Mouse (Mus musculus) midbrain, embryonic 14.5 days (tissue): ENCODE data around the gene Gfap. TPM values are rescaled to one million over a fixed set of nuclear protein-coding genes. Genes with fewer than 3 reads are reported as not detected.

Experiments
- ATAC-seq: fragments of 200-750 bp; cut with Nextera tagmentation; 2 replicates; pipeline ENCODE4 v1.8.0; 2017; ENCODE audit warnings: moderate number of reproducible peaks, moderate library complexity; ENCODE audit not compliant: low FRiP score, low TSS enrichment
- DNase-seq: peaks from one replicate; pipeline ENCODE4 v3.0.0-alpha.2; 2015
- H3K27ac ChIP-seq: fragments of 300-500 bp; sonication (generic); replicated peaks from 2 replicates; pipeline ENCODE4 v1.5.1; 2014; ENCODE audit warnings: mild to moderate bottlenecking, low read depth, low read length, moderate library complexity
- H3K27me3 ChIP-seq: fragments of 300-500 bp; sonication (generic); 2 replicates; pipeline ENCODE4 v1.6.1; 2014; ENCODE audit warnings: low read length, control low read depth, mixed read lengths; ENCODE audit not compliant: control insufficient read depth, insufficient read depth
- H3K36me3 ChIP-seq: fragments of 300-500 bp; sonication (generic); 2 replicates; pipeline ENCODE4 v1.6.1; 2014; ENCODE audit warnings: low read length, control low read depth; ENCODE audit not compliant: control insufficient read depth, insufficient read depth
- H3K4me1 ChIP-seq: fragments of 300-500 bp; sonication (generic); 2 replicates; pipeline ENCODE4 v1.6.1; 2014; ENCODE audit warnings: mild to moderate bottlenecking, antibody characterized with exemption, low read length, control low read depth; ENCODE audit not compliant: control insufficient read depth, insufficient read depth
- H3K4me2 ChIP-seq: fragments of 300-500 bp; sonication (generic); 2 replicates; pipeline ENCODE4 v1.6.1; 2014; ENCODE audit warnings: mild to moderate bottlenecking, low read length, moderate library complexity
- H3K4me3 ChIP-seq: fragments of 300-500 bp; sonication (generic); replicated peaks from 2 replicates; pipeline ENCODE4 v1.5.1; 2014; ENCODE audit warnings: low read depth, low read length
- H3K9ac ChIP-seq: fragments of 300-500 bp; sonication (generic); replicated peaks from 2 replicates; pipeline ENCODE4 v1.6.1; 2014; ENCODE audit warnings: mild to moderate bottlenecking, low read length, moderate library complexity
- H3K9me3 ChIP-seq: fragments of 300-500 bp; sonication (generic); 2 replicates; pipeline ENCODE4 v1.6.1; 2016; ENCODE audit warnings: low read length, control low read depth, mixed read lengths; ENCODE audit not compliant: control insufficient read depth
- WGBS: fragments of 180-500 bp; shearing (Covaris S2); extraction: QIAGEN DNeasy Blood & Tissue Kit; methylation state at CpG from one replicate; pipeline ENCODE4 v1.1.7; 2014; 5-methylcytosine and 5-hydroxymethylcytosine counted together
- polyA plus RNA-seq: library from polyadenylated mRNA; unstranded; fragments of >200 nt; fragmentation: Nextera tagmentation; extraction: Ambion mirVana; gene quantifications from 2 replicates; pipeline ENCODE4 v1.2.1, GENCODE M21; 2014

Gfap gene
- polyA plus RNA-seq, 1 experiment from 2014 or later, result 0.26 TPM

GRCm38 (mm10) chr11:102837385-102837784, 63.3 kb downstream of the Gfap start:
- Histone ChIP-seq H3K36me3 (peaks cover 58% of the 10 kb centered on the region), H3K9me3 (no peaks in the 10 kb centered on the region), H3K4me3 (no peak overlapping the region), H3K4me1 (no peaks in the 10 kb centered on the region), H3K27ac (0 out of 2 replicates have a peak overlapping the region, but pooled peaks have one; percentile 13), H3K9ac (no peak overlapping the region), H3K27me3 (no peaks in the 10 kb centered on the region), H3K4me2 (no peak overlapping the region)
- ATAC-seq (no peak), DNase-seq (no peak)
- WGBS, result 89% methylated on average over 1 of the region's 1 CpGs

Other genes with a start within 250 kb of the Gfap start
- 0.12 TPM in 1 of 2 replicates, not detected in the other for gene Meioc, start 237.2 kb downstream of the Gfap start, polyA plus RNA-seq
- gene Ccdc43, start 203.1 kb downstream of the Gfap start, polyA plus RNA-seq, result 38.8 and 42.4 TPM in 2 replicates
- gene Adam11, start 139.5 kb downstream of the Gfap start, polyA plus RNA-seq, result 18.2 and 24.1 TPM in 2 replicates
- gene Gjc1, start 81.2 kb downstream of the Gfap start, polyA plus RNA-seq, result 32.0 and 33.9 TPM in 2 replicates
- gene Higd1b, start 65.1 kb downstream of the Gfap start, polyA plus RNA-seq, result 5.4 and 9.6 TPM in 2 replicates
- gene Eftud2, start 19.9 kb downstream of the Gfap start, polyA plus RNA-seq, result 111 and 150 TPM in 2 replicates
- 2.1 and 2.4 TPM in 2 replicates for gene Ccdc103, start 19.7 kb downstream of the Gfap start, polyA plus RNA-seq
- not detected in 2 replicates for gene Fam187a, start 15.7 kb downstream of the Gfap start, polyA plus RNA-seq
- gene Kif18b, start 24.2 kb upstream of the Gfap start, polyA plus RNA-seq, result 1.9 TPM in 2 replicates
- gene C1ql1, start 45.8 kb upstream of the Gfap start, polyA plus RNA-seq, result 14.3 and 18.8 TPM in 2 replicates
- gene Nmt1, start 127.3 kb upstream of the Gfap start, polyA plus RNA-seq, result 30.7 and 38.0 TPM in 2 replicates
- gene Dcakd, start 127.4 kb upstream of the Gfap start, polyA plus RNA-seq, result 183 and 209 TPM in 2 replicates
- 0.92 and 1.8 TPM in 2 replicates for gene Plcd3, start 200.7 kb upstream of the Gfap start, polyA plus RNA-seq
- 8.0 and 8.4 TPM in 2 replicates for gene Acbd4, start 200.8 kb upstream of the Gfap start, polyA plus RNA-seq
- 3.9 and 5.9 TPM in 2 replicates for gene Hexim1, start 215.3 kb upstream of the Gfap start, polyA plus RNA-seq
- gene Hexim2, start 231.5 kb upstream of the Gfap start, polyA plus RNA-seq, result 22.9 and 24.7 TPM in 2 replicates